In the genomic region with DNA sequence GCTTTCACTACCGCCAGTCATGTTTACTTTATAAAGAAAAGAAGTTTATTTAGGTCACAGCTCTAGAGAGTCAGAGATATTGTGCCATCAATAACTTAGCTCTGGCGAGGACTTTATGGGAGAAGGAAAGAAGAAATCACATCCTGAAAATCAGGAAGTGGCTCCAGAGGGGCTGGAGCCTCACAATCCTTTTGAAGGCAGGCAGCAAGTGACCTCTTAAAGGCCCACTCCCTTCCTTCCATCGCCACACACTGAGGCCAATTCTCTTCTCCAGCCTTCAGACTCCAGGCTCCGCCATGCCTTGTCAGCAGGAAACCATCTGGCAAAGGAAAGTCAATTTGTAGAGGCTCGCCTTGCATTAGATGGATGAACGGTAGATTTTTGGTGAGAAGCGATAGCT, we compare ENCODE assay signal across 10 mouse cellular contexts.
"Had no signal": no experiment of that assay in that cellular context is flagged by ENCODE, and none has a peak within 500 bp of the region (broad histone marks: within the 10 kb centered on the region; RNA-seq: fewer than 3 reads in every experiment).

No protein-coding gene starts in this region.

- H3K27ac ChIP-seq: left cerebral cortex, adult 2 months; limb, embryonic 10.5 days; liver, embryonic 15.5 days; midbrain, embryonic 13.5 days had no signal

- DNase-seq: kidney, adult 18-20 months; kidney, postnatal 10 days; lung, adult 2 months; right cerebral cortex, postnatal 4 days; thymus, postnatal 4 days had no signal

- H3K4me2 ChIP-seq: liver, embryonic 11.5 days; liver, embryonic 15.5 days; midbrain, embryonic 13.5 days had no signal

- H3K9ac ChIP-seq: liver, embryonic 15.5 days; midbrain, embryonic 13.5 days had no signal

- H3K9me3 ChIP-seq: limb, embryonic 10.5 days; liver, embryonic 15.5 days; midbrain, embryonic 13.5 days had no signal

- ATAC-seq: midbrain, embryonic 13.5 days had no signal

- H3K4me1 ChIP-seq: liver, embryonic 15.5 days; midbrain, embryonic 13.5 days had no signal

- H3K36me3 ChIP-seq: limb, embryonic 10.5 days; liver, embryonic 15.5 days; midbrain, embryonic 13.5 days had no signal

- H3K4me3 ChIP-seq: left cerebral cortex, adult 2 months; limb, embryonic 10.5 days; liver, embryonic 15.5 days; midbrain, embryonic 13.5 days had no signal
